Mouse (Mus musculus): ENCODE measurements at regions not wholly inside any gene's neighbourhood (a gene's known extent, or its start where the extent isn't known, plus 50 kb on each side); places are given as distances from the start of the nearest gene placed in this dataset.

DNA sequence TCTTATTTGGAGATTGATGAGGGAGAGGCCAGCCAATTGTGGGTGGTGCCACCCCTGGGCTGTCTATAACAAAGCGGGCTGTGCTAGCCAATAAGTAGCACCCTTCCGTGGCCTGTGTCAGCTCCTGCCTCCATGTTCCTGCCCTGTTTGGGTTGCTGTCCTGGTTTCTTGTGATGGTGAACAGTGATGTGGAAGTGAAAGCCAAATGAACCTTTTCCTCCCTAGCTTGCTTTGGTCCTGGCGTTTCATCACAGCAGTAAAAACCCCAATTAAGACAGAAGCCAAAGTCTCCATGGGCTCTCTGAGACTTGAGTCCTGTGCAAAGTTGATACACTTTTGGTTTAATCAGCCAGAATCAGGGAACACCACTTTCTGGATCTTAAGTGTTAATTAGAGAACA lies 192.1 kb downstream of the Kdr start:
- intact Hi-C loops (cut with DNase I) = no loop called here
- no peak for DNase-seq

GRCm38 (mm10) chr5:75784998-75785593 lies 193.2 kb downstream of the Kdr start:
- intact Hi-C loops (cut with DNase I) = no loop called here
- no peak for DNase-seq

- DNase-seq = no peak
- intact Hi-C loops (cut with DNase I) = no loop called here
Measured at GRCm38 (mm10) chr5:75770592-75770991, 195.9 kb downstream of the Kit start.

DNA sequence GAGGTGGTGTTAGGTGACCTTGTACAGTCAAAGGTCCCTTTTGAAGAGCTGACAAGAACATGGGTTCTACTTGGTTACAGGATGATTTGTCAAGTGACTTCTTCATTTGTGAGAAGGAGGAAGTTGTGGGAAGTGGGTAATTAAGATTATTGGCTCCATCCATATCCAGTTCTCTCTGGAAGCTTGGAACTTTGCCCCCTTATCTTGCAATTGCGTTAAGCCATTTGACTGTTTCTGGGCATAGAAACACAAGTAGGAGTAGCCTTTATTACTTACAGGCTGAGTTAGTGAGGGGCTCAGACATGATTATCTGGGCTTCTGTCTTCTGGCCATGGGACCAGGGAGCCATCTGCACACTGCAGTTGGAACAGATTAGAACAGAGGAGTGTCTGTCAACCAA lies 192.5 kb downstream of the Kit start:
- DNase-seq = no peak
- intact Hi-C loops (cut with DNase I) = no loop called here

DNA sequence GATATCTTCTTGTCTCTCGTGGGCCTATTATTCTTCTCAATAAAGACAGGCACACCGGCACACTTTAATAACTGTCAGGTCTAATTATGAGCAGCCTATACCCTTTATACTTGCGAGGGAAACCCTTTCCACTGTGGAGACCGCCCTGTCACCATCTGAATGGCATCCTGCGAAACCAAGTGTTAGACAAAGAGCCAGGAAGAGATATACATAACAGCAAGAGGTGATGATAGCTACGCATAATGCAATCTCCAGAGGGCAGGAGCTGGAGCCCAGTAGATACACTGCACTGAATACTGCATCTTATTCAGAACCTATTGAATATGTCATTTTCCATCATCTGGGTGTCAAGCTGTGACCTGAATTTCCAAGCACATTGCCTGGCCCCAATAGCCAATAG lies 187.7 kb downstream of the Kit start:
- no peak for DNase-seq
- intact Hi-C loops (cut with DNase I) = no loop called here

- DNase-seq = no peak
- intact Hi-C loops (cut with DNase I) = no loop called here
Measured at GRCm38 (mm10) chr5:75761459-75762310, 187.0 kb downstream of the Kit start.

- DNase-seq = no peak
- intact Hi-C loops (cut with DNase I) = no loop called here
Measured at GRCm38 (mm10) chr5:75756168-75756567, 181.5 kb downstream of the Kit start.

GRCm38 (mm10) chr5:75754356-75754755 lies 179.6 kb downstream of the Kit start:
- intact Hi-C loops (cut with DNase I) = no loop called here

GRCm38 (mm10) chr5:75745311-75745710 lies 170.6 kb downstream of the Kit start:
- intact Hi-C loops (cut with DNase I) = no loop called here
- DNase-seq = no peak

More at GRCm38 (mm10) chr5:75754356-75754755, 179.6 kb downstream of the Kit start:
- no peak for DNase-seq

DNA sequence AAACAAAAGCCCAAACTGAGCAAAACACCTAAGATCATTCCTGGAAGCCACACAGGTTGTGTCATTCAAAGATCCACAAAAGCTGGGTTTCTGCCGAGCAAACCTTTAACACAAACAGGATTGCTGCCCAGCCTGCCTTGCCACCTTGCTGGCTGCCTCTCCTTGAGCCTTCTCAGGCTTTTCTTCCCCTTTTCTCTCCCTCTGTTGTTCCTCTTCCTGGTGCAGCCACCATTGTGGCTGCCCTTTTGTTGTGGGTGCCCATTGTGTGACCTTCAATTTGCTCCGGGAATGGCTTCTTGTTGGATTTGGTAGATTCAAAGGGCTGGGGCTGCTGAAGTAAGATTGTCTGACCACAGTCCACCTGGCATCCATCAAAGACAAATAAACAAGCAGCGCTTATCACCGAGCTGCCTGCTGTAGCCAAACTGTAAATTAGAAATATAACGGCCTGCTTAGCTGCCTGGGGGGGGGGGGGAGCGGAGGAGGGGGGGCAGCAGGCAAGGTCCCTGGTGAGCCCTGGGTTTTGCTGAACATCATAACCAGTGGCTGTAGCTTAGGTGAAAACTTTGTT lies 169.8 kb downstream of the Kit start:
- no peak for DNase-seq
- intact Hi-C loops (cut with DNase I) = no loop called here

GRCm38 (mm10) chr5:75739336-75739735 lies 164.6 kb downstream of the Kit start:
- intact Hi-C loops (cut with DNase I) = no loop called here
- DNase-seq = no peak

GRCm38 (mm10) chr5:75738445-75738844 lies 163.7 kb downstream of the Kit start:
- DNase-seq = no peak
- intact Hi-C loops (cut with DNase I) = no loop called here

DNA sequence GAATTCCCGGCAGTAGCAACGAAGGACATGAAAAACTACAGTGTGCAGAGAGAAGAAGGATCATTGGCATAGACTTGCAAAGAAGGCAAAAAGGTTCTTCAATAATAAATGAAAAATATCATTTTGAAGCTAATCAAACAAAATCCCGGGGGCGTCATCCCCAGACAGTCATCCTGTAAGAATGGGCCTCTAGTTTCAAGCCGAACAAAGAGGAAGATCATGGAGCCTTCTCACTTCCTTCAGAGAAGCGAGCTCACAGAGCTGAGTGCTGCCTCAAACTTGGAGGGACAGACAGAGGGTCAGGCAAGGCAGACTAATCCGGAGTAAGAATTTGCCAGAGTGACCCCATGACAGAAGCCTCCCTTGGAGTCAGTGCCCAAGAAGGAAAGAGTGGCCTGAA lies 163.0 kb downstream of the Kit start:
- no peak for DNase-seq
- intact Hi-C loops (cut with DNase I) = no loop called here

GRCm38 (mm10) chr5:75736318-75736717 lies 161.6 kb downstream of the Kit start:
- no peak for DNase-seq
- intact Hi-C loops (cut with DNase I) = no loop called here

DNA sequence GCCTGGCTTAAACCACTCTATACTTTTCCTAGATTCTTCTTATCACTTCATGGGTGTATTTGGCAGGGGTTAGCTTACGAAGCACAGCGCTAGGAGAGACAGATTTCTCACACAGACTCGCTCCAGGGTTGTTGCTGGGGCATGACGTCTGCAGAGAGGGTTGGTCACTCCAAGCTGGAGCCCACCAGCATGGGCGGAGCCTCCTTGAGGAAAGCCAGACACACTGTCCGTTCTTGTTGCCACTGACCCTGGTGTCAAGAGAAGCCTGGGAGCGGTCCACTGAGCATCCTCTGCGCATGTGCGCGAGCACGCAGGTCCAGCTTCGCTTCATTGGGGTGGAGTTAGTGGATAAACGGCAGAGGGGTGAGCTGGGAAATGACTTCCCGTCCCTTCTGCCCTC lies 159.8 kb downstream of the Kit start:
- no peak for DNase-seq

GRCm38 (mm10) chr5:75734043-75734442 lies 159.3 kb downstream of the Kit start:
- intact Hi-C loops (cut with DNase I) = no loop called here
- DNase-seq = no peak

More for the DNA sequence above, 159.8 kb downstream of the Kit start:
- intact Hi-C loops (cut with DNase I) = no loop called here

- intact Hi-C loops (cut with DNase I) = no loop called here
- DNase-seq = no peak
Measured at GRCm38 (mm10) chr5:75731236-75731635, 156.5 kb downstream of the Kit start.

GRCm38 (mm10) chr5:75730698-75731097 lies 156.0 kb downstream of the Kit start:
- intact Hi-C loops (cut with DNase I) = no loop called here
- no peak for DNase-seq

DNA sequence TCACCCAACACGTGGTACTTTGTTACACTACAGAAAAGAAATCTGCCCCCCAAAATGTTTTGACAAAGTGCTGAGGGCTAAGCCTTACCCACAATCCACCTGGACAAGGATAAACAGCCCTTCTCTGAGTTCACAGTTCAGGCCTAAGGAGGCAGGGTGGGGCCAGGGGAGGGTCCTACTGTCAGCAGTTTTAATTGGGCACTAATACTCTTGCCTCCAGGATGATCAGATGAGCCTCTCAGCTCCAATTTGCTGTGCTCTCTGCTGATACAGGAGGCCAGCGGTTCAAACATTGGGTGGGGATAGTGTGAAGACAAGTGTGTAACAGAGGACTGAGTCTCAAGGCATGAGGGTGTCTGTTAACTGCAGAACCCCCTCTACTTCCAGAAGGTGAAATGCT lies 146.6 kb downstream of the Kit start:
- no peak for DNase-seq
- intact Hi-C loops (cut with DNase I) = no loop called here

GRCm38 (mm10) chr5:75720091-75720940 lies 145.6 kb downstream of the Kit start:
- intact Hi-C loops (cut with DNase I) = no loop called here
- no peak for DNase-seq
